8 mouse cellular contexts compared by ENCODE assay signal in the genomic region with DNA sequence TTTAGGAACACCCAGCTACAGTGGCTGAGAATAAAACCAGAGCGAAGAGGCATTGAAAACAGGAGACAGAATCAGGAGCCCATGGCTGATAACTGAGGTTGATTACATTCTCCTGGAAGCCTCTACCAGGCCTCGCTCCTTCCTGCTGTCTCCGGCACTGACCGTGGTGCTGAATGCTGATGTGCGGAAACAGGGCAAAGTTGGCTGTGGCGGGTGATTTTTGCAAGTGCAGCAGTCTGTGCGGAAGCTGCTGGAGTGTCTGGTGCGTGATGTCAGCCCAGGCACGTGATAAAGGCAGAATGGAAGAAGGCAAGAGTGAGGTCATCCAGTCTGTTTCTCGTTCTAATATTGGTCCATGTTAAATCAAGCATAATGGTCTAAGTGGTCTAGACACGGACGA.
DNase-seq lines count a peak whose midpoint lies in the region; ATAC-seq and TF ChIP-seq lines count a peak whose summit lies in the region.

No protein-coding gene starts in this region.

- H3K4me2 ChIP-seq in CH12.LX (ENCODE audit: insufficient read depth, low read depth, poor library complexity, severe bottlenecking) = no peak overlapping the region
- no peak overlapping the region for H3K4me2 ChIP-seq in hindbrain, embryonic 16.5 days (ENCODE audit: low read length)

- no peaks in the 10 kb centered on the region for H3K79me2 ChIP-seq in CH12.LX (replicated peaks; ENCODE audit: control insufficient read depth, extremely low read depth, insufficient read depth, poor library complexity, severe bottlenecking)

- no peaks in the 10 kb centered on the region for H3K4me1 ChIP-seq in CH12.LX (ENCODE audit: control insufficient read depth in 1 of 2, insufficient read depth in 2 of 2)
- H3K4me1 ChIP-seq in hindbrain, embryonic 16.5 days (ENCODE audit: control insufficient read depth, insufficient read depth, low read depth, low read length) = peaks cover 7% of the 10 kb centered on the region

- peak; percentile 68 for ATAC-seq in common myeloid progenitor, adult 5-6 weeks (replicated peaks; ENCODE audit: low read depth, poor library complexity, severe bottlenecking)
- peak; percentile 78 for ATAC-seq in hindbrain, embryonic 16.5 days
- 0 out of 2 replicates have a peak, but pooled peaks have one; percentile 34 for ATAC-seq in megakaryocyte-erythroid progenitor cell, adult 5-6 weeks (replicated peaks; ENCODE audit: low FRiP score, low TSS enrichment, poor library complexity, severe bottlenecking)
- no peak for ATAC-seq in erythroblast, adult 5-6 weeks (replicated peaks; ENCODE audit: low FRiP score, poor library complexity, severe bottlenecking)

- H3K4me3 ChIP-seq in CH12.LX (replicated peaks in 1 of 3; ENCODE audit: low read depth in 2 of 3, low read length in 2 of 3, poor library complexity in 1 of 3) = no peak overlapping the region
- no peak overlapping the region for H3K4me3 ChIP-seq in hindbrain, embryonic 16.5 days (ENCODE audit: low read length)

- WGBS in hindbrain, embryonic 16.5 days = 21% methylated on average over 12 of the region's 12 CpGs

- H3K36me3 ChIP-seq in CH12.LX (replicated peaks in 1 of 2; ENCODE audit: control insufficient read depth in 1 of 2, insufficient read depth in 1 of 2, low read length in 1 of 2) = no peaks in the 10 kb centered on the region
- H3K36me3 ChIP-seq in hindbrain, embryonic 16.5 days (ENCODE audit: control insufficient read depth, insufficient read depth, low read length) = no peaks in the 10 kb centered on the region

- no peak overlapping the region for H3K27ac ChIP-seq in CH12.LX (ENCODE audit: insufficient read depth, low read depth)
- no peak overlapping the region for H3K27ac ChIP-seq in hindbrain, embryonic 16.5 days (ENCODE audit: low read depth, low read length)

- peak; percentile 3 to 7 for DNase-seq in frontal cortex, postnatal 36 days (ENCODE audit: low spot score in 2 of 2)
- DNase-seq in frontal cortex, postnatal 14 days (ENCODE audit: low spot score in 2 of 2) = no peak
- DNase-seq in CH12.LX (ENCODE audit: extremely low read depth) = peak; percentile 15
- DNase-seq in cerebellum, adult 9-10 months = no peak

- peaks cover 64% of the 10 kb centered on the region for H3K27me3 ChIP-seq in CH12.LX (replicated peaks)
- H3K27me3 ChIP-seq in hindbrain, embryonic 16.5 days (replicated peaks; ENCODE audit: control insufficient read depth, insufficient read depth, low read length) = no peaks in the 10 kb centered on the region

- dilution Hi-C loops in CH12.LX (cut with MboI; ENCODE audit: extremely low pct_ligation_motif_present, extremely low pct_unique_long_range_greater_than_20kb, low sequenced_read_pairs) = no loop called here

- no peak for TF ChIP-seq POLR2A in CH12.LX (IDR thresholded peaks at IDR 0.05; ENCODE audit: low read depth, low read length)

- no peak for TF ChIP-seq RAD21 in CH12.LX (IDR thresholded peaks at IDR 0.05; ENCODE audit: low read depth, low read length)

- H3K9ac ChIP-seq in CH12.LX (ENCODE audit: insufficient read depth, low read depth) = no peak overlapping the region
- no peak overlapping the region for H3K9ac ChIP-seq in hindbrain, embryonic 16.5 days (ENCODE audit: low read depth, low read length)

- no peak for TF ChIP-seq EP300 in CH12.LX (IDR thresholded peaks at IDR 0.05; ENCODE audit: low read length)

- no peak for TF ChIP-seq CTCF in CH12.LX (conservative IDR thresholded peaks at IDR 0.05 in 1 of 2, IDR thresholded peaks at IDR 0.05 in 1 of 2; ENCODE audit: low read depth in 2 of 2, low read length in 2 of 2)

- in situ Hi-C loops in CH12.LX (cut with MboI; ENCODE audit: low pct_ligation_motif_present, low pct_unique_long_range_greater_than_20kb, low sequenced_read_pairs) = no loop called here

- H3K9me3 ChIP-seq in CH12.LX (replicated peaks; ENCODE audit: low read length) = no peaks in the 10 kb centered on the region
- no peaks in the 10 kb centered on the region for H3K9me3 ChIP-seq in hindbrain, embryonic 16.5 days (ENCODE audit: control insufficient read depth, low read length)

TF ChIP-seq in CH12.LX, 34 proteins besides CTCF, POLR2A, EP300 and RAD21:
- TF ChIP-seq MAFK (IDR thresholded peaks at IDR 0.05; ENCODE audit: insufficient replicate concordance, low read length) = peak; percentile 41; the same call in 1 of the 2 replicates
- no peak for TF ChIP-seq ZMIZ1 (IDR thresholded peaks at IDR 0.05; ENCODE audit: low read depth, low read length)
- TF ChIP-seq NELFE (IDR thresholded peaks at IDR 0.05; ENCODE audit: low read depth, low read length) = no peak
- no peak for TF ChIP-seq ZC3H11A (IDR thresholded peaks at IDR 0.05; ENCODE audit: low read depth, low read length)
- TF ChIP-seq USF1 (IDR thresholded peaks at IDR 0.05; ENCODE audit: low read depth, low read length) = no peak

Comparison
In these comparisons a context has a peak if more than half of its experiments do, and no peak if none do; other contexts are left out.
1. DNase-seq: peak in frontal cortex, postnatal 36 days (2 of 2) and CH12.LX (single experiment); none in frontal cortex, postnatal 14 days (0 of 2) and cerebellum, adult 9-10 months (single experiment).